Mouse (Mus musculus) liver, postnatal 0 days (tissue): ENCODE data around the gene Dpp8.

Experiments used
- CTCF ChIP-seq: sonication (generic); IDR thresholded peaks from 2 replicates; pipeline ENCODE4 v1.5.1; 2016; ENCODE audit warnings: antibody characterized with exemption, low read depth
- EP300 ChIP-seq: IDR thresholded peaks from 2 replicates; pipeline ENCODE4 v1.6.1; 2016; ENCODE audit warnings: antibody characterized with exemption, low read depth, mild to moderate bottlenecking

DNA sequence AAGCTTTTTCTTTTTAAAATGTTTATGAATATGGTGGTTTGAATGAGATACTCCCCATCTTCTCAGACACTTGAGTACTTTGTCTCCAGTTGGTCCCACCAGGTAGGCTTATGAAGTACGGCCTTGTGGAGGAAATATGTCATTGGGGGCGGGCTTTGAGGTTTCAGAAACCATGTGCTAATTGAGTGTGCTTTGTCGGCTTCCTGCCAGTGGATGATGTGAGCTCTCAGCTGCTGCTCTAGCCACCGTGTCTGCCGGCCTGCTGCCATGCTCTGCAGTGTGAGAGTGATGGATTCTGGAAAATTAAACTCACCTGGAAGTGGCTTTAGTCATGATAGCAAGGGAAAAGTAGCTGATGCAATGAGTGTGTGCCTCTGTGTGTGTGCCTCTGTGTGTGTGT is 55.3 kb downstream of the Dpp8 start:
- TF ChIP-seq CTCF: no peak
- no peak for TF ChIP-seq EP300
